Comparison of ENCODE assay signal across 22 mouse cellular contexts in genomic region chr10:75714795-75715194, GRCm38 (mm10). TPM values are rescaled to one million over a fixed set of nuclear protein-coding genes. Genes with fewer than 3 reads are reported as not detected.
A peak's percentile ranks its signal among the peaks of the same experiment; 100 is the strongest.
DNase-seq lines count a peak whose midpoint lies in the region; ATAC-seq and TF ChIP-seq lines count a peak whose summit lies in the region.
"Had no signal": no experiment of that assay in that cellular context is flagged by ENCODE, and none has a peak within 500 bp of the region (broad histone marks: within the 10 kb centered on the region; RNA-seq: fewer than 3 reads in every experiment).

No protein-coding gene starts in this region.

- no peak overlapping the region for H3K4me2 ChIP-seq in kidney, postnatal 0 days (ENCODE audit: low read length)
- H3K4me2 ChIP-seq in kidney, embryonic 14.5 days (replicated peaks; ENCODE audit: low read depth, low read length): no peak overlapping the region

- TF ChIP-seq POLR2A in kidney, adult 2 months (IDR thresholded peaks at IDR 0.05; ENCODE audit: low read depth, low read length): no peak

- DNase-seq in kidney, adult 11 months: peak; percentile 17
- no peak for DNase-seq in kidney, adult 9 months
- peak; percentile 19 for DNase-seq in kidney, adult 2 months
- no peak for DNase-seq in kidney, postnatal 10 days
- DNase-seq in kidney, postnatal 0 days (ENCODE audit: low spot score): no peak
- peak; percentile 14 to 31 for DNase-seq in kidney, postnatal 36 days
- no peak for DNase-seq in kidney, adult 18-20 months
- DNase-seq: adrenal gland, adult 2 months; adrenal gland, adult 8-10 months; adrenal gland, postnatal 10 days; adrenal gland, postnatal 14 days; adrenal gland, postnatal 25 days; adrenal gland, postnatal 36 days; B cell, adult 2 months; cerebellum, adult 11 months; cerebellum, adult 11-12 months had no signal

- no peaks in the 10 kb centered on the region for H3K9me3 ChIP-seq in kidney, postnatal 0 days (replicated peaks; ENCODE audit: low read length)
- H3K9me3 ChIP-seq in kidney, embryonic 14.5 days (ENCODE audit: control insufficient read depth, low read length): no peaks in the 10 kb centered on the region
- H3K9me3 ChIP-seq: G1E had no signal

- H3K9ac ChIP-seq in kidney, postnatal 0 days (ENCODE audit: low read depth, low read length): no peak overlapping the region
- H3K9ac ChIP-seq in kidney, embryonic 14.5 days (ENCODE audit: low read depth, low read length): no peak overlapping the region

- H3K4me3 ChIP-seq in kidney, adult 2 months (ENCODE audit: insufficient read depth, low read depth, low read length): no peak overlapping the region
- no peak overlapping the region for H3K4me3 ChIP-seq in kidney, postnatal 0 days (replicated peaks; ENCODE audit: low read depth, low read length)
- no peak overlapping the region for H3K4me3 ChIP-seq in kidney, embryonic 14.5 days (ENCODE audit: low read length)

- H3K36me3 ChIP-seq in kidney, adult 2 months (ENCODE audit: control insufficient read depth, insufficient read depth, low read length): no peaks in the 10 kb centered on the region
- H3K36me3 ChIP-seq in kidney, postnatal 0 days (ENCODE audit: insufficient read depth, low read length): peaks cover 32% of the 10 kb centered on the region
- peaks cover 76% of the 10 kb centered on the region for H3K36me3 ChIP-seq in kidney, embryonic 14.5 days (ENCODE audit: control insufficient read depth, insufficient read depth, low read length)

- WGBS in kidney, adult 2 months: 58% methylated on average over 3 of the region's 3 CpGs
- 81% methylated on average over 3 of the region's 3 CpGs for WGBS in kidney, postnatal 0 days
- WGBS in kidney, embryonic 14.5 days: 84% methylated on average over 3 of the region's 3 CpGs

- no peak for TF ChIP-seq CTCF in kidney, adult 2 months (conservative IDR thresholded peaks at IDR 0.05; ENCODE audit: insufficient read depth, insufficient read length, low read depth, low read length)
- no peak for TF ChIP-seq CTCF in kidney, postnatal 0 days (IDR thresholded peaks at IDR 0.05; ENCODE audit: low read depth)

- ATAC-seq in kidney, postnatal 0 days (replicated peaks; ENCODE audit: low FRiP score, low read depth): 0 out of 2 replicates have a peak, but pooled peaks have one; percentile 54
- no peak for ATAC-seq in kidney, embryonic 14.5 days (ENCODE audit: low FRiP score, low TSS enrichment)
- ATAC-seq: activated CD4-positive, CD25-positive, alpha-beta regulatory T cell, adult 4 months; CD4-positive, CD25-positive, alpha-beta regulatory T cell, adult 4 months had no signal

- no peaks in the 10 kb centered on the region for H3K4me1 ChIP-seq in kidney, adult 2 months (ENCODE audit: control insufficient read depth, insufficient read depth, low read length)
- H3K4me1 ChIP-seq in kidney, postnatal 0 days (replicated peaks; ENCODE audit: insufficient read depth, low read length): no peaks in the 10 kb centered on the region
- H3K4me1 ChIP-seq in kidney, embryonic 14.5 days (ENCODE audit: control insufficient read depth, insufficient read depth, low read length): no peaks in the 10 kb centered on the region

- no peaks in the 10 kb centered on the region for H3K27me3 ChIP-seq in kidney, adult 2 months (replicated peaks; ENCODE audit: control insufficient read depth, insufficient read depth, low read length)
- H3K27me3 ChIP-seq in kidney, postnatal 0 days (ENCODE audit: insufficient read depth, low read length): no peaks in the 10 kb centered on the region
- no peaks in the 10 kb centered on the region for H3K27me3 ChIP-seq in kidney, embryonic 14.5 days (ENCODE audit: control insufficient read depth, insufficient read depth, low read length)
- H3K27me3 ChIP-seq: CH12.LX, Patski had no signal

- H3K27ac ChIP-seq in kidney, adult 2 months (ENCODE audit: insufficient read depth, low read depth, low read length): no peak overlapping the region
- no peak overlapping the region for H3K27ac ChIP-seq in kidney, postnatal 0 days
- H3K27ac ChIP-seq in kidney, embryonic 14.5 days (ENCODE audit: low read depth, low read length): no peak overlapping the region

RNA-seq across cellular contexts. Expression of gene Cabin1, which starts 49.3 kb away (rescaled TPM):
- 24.6 and 27.3 TPM in 2 replicates for polyA plus RNA-seq in kidney, adult 2 months (2012; rRNA removed)
- polyA plus RNA-seq in kidney, postnatal 0 days (2015; fragmentation: Nextera tagmentation; extraction: Ambion mirVana): 20.5 and 24.0 TPM in 2 replicates
- 32.3 and 37.7 TPM in 2 replicates for polyA plus RNA-seq in kidney, embryonic 14.5 days (2014; fragmentation: Nextera tagmentation; extraction: Ambion mirVana)

RNA-seq across cellular contexts. Expression of gene Ddt, which starts 58.4 kb away (rescaled TPM):
- polyA plus RNA-seq in kidney, adult 2 months (2012; rRNA removed): 408 and 410 TPM in 2 replicates
- 183 and 188 TPM in 2 replicates for polyA plus RNA-seq in kidney, postnatal 0 days (2015; fragmentation: Nextera tagmentation; extraction: Ambion mirVana)
- polyA plus RNA-seq in kidney, embryonic 14.5 days (2014; fragmentation: Nextera tagmentation; extraction: Ambion mirVana): 75.7 and 90.4 TPM in 2 replicates

Comparison
In these comparisons a context has a peak if more than half of its experiments do, and no peak if none do; other contexts are left out.
1. DNase-seq: peak in kidney, adult 11 months (single experiment), kidney, adult 2 months (single experiment) and kidney, postnatal 36 days (2 of 2); none in kidney, adult 9 months (single experiment), kidney, postnatal 10 days (single experiment), kidney, postnatal 0 days (single experiment) and kidney, adult 18-20 months (single experiment).